Mouse (Mus musculus): ENCODE measurements around the gene Olfm2. TPM values are rescaled to one million over a fixed set of nuclear protein-coding genes. Genes with fewer than 3 reads are reported as not detected.
"Not testable (repeated sequence)": the region's sequence is repeated elsewhere in the genome, so short reads cannot be mapped to it uniquely, and the experiment has no call there.

Olfm2 gene
- total RNA-seq, 2 experiments from 2014 or later, result 152 TPM

DNA sequence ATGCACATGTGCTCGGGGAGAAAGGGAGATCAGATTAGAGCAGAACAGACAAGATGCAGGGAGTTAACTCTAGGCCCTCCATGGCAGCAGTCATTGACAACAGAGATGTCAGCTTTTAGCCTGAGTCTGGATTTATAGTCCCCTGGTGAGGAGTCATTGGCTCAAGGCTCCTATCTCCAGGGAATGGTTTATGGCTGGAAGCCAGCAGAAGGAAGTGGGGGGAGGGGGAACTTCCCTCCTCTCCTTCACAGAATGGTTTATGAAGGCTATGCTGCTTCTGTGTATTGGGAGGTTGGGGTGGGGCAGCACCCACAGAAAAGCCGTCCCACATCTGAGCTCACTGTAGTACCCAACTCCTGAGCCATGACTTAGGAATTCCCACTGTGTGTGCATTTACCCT, 24.6 kb downstream of the Olfm2 start:
- DNase-seq (ENCODE audit: extremely low spot score in 1 of 2, low spot score in 2 of 2), result no peak
- Histone ChIP-seq H3K4me3 (no peak overlapping the region), H3K27ac (no peak overlapping the region)
- TF ChIP-seq CTCF (IDR thresholded peaks at IDR 0.05), result no peak
- intact Hi-C loops (cut with DNase I), result no loop called here

- no peak overlapping the region for H3K4me3 ChIP-seq
- no peak for DNase-seq (ENCODE audit: extremely low spot score in 1 of 2, low spot score in 2 of 2)
- intact Hi-C loops (cut with DNase I), result no loop called here
Measured at GRCm38 (mm10) chr9:20715332-20715731, 30.8 kb downstream of the Olfm2 start.

DNA sequence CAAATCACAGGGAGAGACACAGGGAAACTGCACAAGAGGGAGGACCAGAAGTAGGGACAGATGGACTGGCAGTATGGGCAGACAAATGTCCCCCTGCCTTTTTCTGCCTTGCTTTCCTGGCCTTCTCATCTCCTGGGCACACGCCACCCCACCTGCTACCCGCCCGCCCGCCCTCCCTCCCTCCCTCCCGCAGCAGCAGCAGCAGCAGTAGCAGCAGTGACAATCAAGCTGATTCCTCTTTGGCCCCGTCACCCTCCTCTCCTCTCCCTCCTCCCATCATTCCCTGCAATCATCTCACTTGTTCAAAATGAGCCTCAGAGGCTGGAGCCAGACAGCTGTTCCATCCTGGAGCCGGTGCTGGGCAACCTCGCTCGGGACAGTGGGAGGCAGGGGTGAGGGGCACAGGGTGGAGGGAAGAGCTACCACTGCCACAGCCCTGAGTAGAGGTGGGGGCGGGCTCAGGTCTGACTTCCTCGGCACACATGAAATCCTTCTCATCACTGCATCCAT, 32.6 kb downstream of the Olfm2 start:
- Histone ChIP-seq H3K4me3 (no peak overlapping the region), H3K27ac (peak overlapping the region; percentile 69; the same call in 1 of the 2 replicates)
- DNase-seq (ENCODE audit: extremely low spot score in 1 of 2, low spot score in 2 of 2), result no peak
- no peak for TF ChIP-seq CTCF (IDR thresholded peaks at IDR 0.05)
- intact Hi-C loops (cut with DNase I), result no loop called here

More at GRCm38 (mm10) chr9:20715332-20715731, 30.8 kb downstream of the Olfm2 start:
- no peak overlapping the region for H3K27ac ChIP-seq
- TF ChIP-seq CTCF (IDR thresholded peaks at IDR 0.05), result peak; percentile 46

GRCm38 (mm10) chr9:20712934-20713477, 33.1 kb downstream of the Olfm2 start:
- peak overlapping the region; percentile 69 for H3K27ac ChIP-seq
- DNase-seq (ENCODE audit: extremely low spot score in 1 of 2, low spot score in 2 of 2), result no peak

DNA sequence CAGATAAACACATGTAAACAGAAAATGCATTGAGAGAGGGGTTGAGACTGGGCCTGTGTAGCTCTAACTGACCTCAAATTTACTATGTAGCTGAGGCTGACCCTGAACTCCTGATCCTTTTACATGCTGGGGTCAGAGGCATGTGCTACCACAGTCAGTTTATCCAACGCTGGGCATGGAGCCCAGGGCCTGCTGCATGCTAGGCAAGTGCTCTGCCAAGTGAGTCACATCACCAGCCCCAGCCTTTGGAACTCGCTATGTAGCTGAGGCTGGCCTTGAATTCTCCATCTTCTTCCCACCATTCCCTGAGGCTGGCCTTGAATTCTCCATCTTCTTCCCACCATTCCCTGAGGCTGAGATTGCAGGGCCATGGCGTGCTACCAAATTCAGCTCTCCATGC, 35.7 kb downstream of the Olfm2 start:
- H3K4me3 ChIP-seq, result no peak overlapping the region
- DNase-seq (ENCODE audit: extremely low spot score in 1 of 2, low spot score in 2 of 2), result no peak
- no peak for TF ChIP-seq CTCF (IDR thresholded peaks at IDR 0.05)
- intact Hi-C loops (cut with DNase I), result no loop called here
- H3K27ac ChIP-seq, result no peak overlapping the region

More at GRCm38 (mm10) chr9:20712934-20713477, 33.1 kb downstream of the Olfm2 start:
- no peak for TF ChIP-seq CTCF (IDR thresholded peaks at IDR 0.05)
- no peak overlapping the region for H3K4me3 ChIP-seq
- intact Hi-C loops (cut with DNase I), result no loop called here

DNA sequence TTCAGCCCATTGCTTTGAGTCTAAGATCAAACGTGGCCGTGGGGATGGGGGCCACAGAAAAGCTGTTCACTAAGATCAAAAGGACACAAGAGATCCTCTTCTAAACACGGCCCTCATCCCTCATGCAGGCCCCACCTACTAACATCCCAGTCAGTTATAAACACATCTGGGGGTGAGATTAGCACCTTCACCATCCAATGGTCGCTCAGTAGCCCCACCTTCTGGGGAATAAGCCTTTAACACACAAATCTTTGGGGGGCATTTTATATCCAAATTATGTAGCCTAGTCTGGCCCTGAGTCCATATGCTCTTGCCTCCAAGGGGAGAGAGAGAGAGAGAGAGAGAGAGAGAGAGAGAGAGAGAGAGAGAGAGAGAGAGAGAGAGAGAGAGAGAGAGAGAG, 40.2 kb downstream of the Olfm2 start:
- peak; percentile 17 for TF ChIP-seq CTCF (IDR thresholded peaks at IDR 0.05)
- intact Hi-C loops (cut with DNase I), result no loop called here
- no peak overlapping the region for H3K4me3 ChIP-seq
- H3K27ac ChIP-seq, result no peak overlapping the region
- DNase-seq (ENCODE audit: extremely low spot score in 1 of 2, low spot score in 2 of 2), result no peak

GRCm38 (mm10) chr9:20705420-20705819, 40.7 kb downstream of the Olfm2 start:
- Histone ChIP-seq H3K27ac (0 out of 2 replicates have a peak overlapping the region, but pooled peaks have one; percentile 5), H3K4me3 (no peak overlapping the region)
- intact Hi-C loops (cut with DNase I), result no loop called here
- no peak for DNase-seq (ENCODE audit: extremely low spot score in 1 of 2, low spot score in 2 of 2)
- TF ChIP-seq CTCF (IDR thresholded peaks at IDR 0.05), result no peak

DNA sequence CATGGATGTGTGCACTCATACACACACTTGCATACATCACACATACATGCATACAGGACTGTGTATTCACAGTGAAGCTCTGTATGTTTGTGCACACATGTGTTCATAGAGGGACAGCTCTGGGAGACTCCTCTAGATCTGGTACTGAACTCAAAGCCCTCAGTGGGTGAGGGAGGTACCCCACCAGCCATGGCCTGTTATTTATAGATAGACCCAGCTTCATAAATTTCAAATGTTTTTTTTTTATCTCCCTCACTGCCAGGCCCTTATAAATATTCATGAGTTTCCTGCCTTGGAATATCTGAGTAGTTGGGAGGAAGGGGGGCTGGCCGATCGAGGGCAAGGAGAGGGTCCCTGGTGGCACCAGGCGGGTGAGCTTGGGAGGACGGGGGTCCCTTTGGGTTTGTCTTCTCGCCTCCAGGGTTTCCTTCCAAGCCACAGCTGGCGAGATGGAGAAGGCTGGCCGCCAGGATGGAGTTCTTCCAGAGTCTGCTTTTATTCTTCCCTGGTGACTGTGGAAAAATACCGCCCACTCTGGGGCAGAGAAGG, 42.2 kb downstream of the Olfm2 start:
- no peak for DNase-seq (ENCODE audit: extremely low spot score in 1 of 2, low spot score in 2 of 2)
- TF ChIP-seq CTCF (IDR thresholded peaks at IDR 0.05), result no peak; the same call in 1 of the 2 replicates
- H3K27ac ChIP-seq, result peak overlapping the region; percentile 86
- intact Hi-C loops (cut with DNase I), result no loop called here
- H3K4me3 ChIP-seq, result no peak overlapping the region

DNA sequence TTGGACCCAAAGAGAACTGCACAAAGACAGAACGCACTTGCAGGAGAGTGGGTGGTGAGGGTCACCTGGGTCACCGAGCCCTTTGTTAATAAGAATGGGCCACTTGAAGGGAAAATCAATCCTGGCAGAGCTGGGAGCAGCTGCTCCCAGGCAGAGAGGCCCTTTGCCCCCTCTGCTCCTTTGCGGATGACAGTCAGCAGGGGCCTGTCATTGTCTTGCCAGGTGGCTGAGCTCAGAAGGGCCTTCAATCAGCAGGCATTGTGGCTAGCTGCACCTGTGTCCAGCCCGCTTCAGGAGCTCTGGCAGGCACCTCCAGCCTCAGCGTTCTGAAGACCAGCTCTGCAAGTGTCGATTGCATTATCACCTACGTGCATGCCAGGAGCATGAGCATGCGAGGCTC, 48.7 kb downstream of the Olfm2 start:
- no peak for DNase-seq (ENCODE audit: extremely low spot score in 1 of 2, low spot score in 2 of 2)
- intact Hi-C loops (cut with DNase I), result no loop called here
- H3K27ac ChIP-seq, result peak overlapping the region; percentile 74
- no peak for TF ChIP-seq CTCF (IDR thresholded peaks at IDR 0.05)
- no peak overlapping the region for H3K4me3 ChIP-seq

GRCm38 (mm10) chr9:20696107-20696712, 49.9 kb downstream of the Olfm2 start:
- DNase-seq (ENCODE audit: extremely low spot score in 1 of 2, low spot score in 2 of 2), result no peak
- intact Hi-C loops (cut with DNase I), result no loop called here
- Histone ChIP-seq H3K4me3 (no peak overlapping the region), H3K27ac (peak overlapping the region; percentile 74)
- no peak for TF ChIP-seq CTCF (IDR thresholded peaks at IDR 0.05)

DNA sequence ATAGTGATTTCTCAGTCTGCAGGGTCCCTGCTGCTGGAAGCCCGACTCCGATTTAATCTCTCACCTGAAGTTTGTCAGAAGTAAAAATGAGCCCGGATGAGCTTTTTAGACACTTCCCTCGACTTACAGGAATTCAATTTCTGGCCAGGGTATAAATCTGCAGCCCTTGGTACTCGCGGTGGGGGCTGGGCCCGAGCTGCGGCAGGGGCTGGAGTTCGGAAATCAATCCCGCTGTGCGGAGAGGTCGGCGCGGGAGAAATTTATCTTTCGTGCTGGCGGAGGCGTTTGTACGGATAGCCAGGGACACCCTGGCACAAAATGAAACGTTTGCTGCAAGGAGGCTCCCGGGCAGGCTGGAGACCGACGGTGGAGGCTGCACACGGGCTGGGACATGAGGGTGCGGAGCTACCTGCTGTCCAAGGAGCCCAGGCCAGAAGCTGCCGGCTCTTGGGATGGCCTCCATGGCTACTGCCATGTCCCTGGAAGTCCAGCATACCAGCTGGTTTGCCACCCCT, 51.4 kb downstream of the Olfm2 start:
- peak overlapping the region; percentile 74 for H3K27ac ChIP-seq
- no peak overlapping the region; the same call in 1 of the 2 replicates for H3K4me3 ChIP-seq
- intact Hi-C loops (cut with DNase I), result no loop called here

GRCm38 (mm10) chr9:20692863-20693262, 53.3 kb downstream of the Olfm2 start:
- no peak for TF ChIP-seq CTCF (IDR thresholded peaks at IDR 0.05)
- intact Hi-C loops (cut with DNase I), result no loop called here
- Histone ChIP-seq H3K27ac (peak overlapping the region; percentile 76), H3K4me3 (no peak overlapping the region)
- no peak for DNase-seq (ENCODE audit: extremely low spot score in 1 of 2, low spot score in 2 of 2)

More for the DNA sequence above, 51.4 kb downstream of the Olfm2 start:
- DNase-seq (ENCODE audit: extremely low spot score in 1 of 2, low spot score in 2 of 2), result no peak
- TF ChIP-seq CTCF (IDR thresholded peaks at IDR 0.05), result no peak

- not testable (repeated sequence) for DNase-seq (ENCODE audit: extremely low spot score in 1 of 2, low spot score in 2 of 2); H3K4me3 ChIP-seq
Measured at GRCm38 (mm10) chr9:20690449-20690848, 55.7 kb downstream of the Olfm2 start.

More at GRCm38 (mm10) chr9:20690449-20690848, 55.7 kb downstream of the Olfm2 start:
- intact Hi-C loops (cut with DNase I), result not testable (repeated sequence)
- H3K27ac ChIP-seq, result 0 out of 2 replicates have a peak overlapping the region, but pooled peaks have one; percentile 28

Measured in left cerebral cortex, adult 2 months (tissue).